Mouse (Mus musculus): ENCODE results near the gene 1700034I23Rik.
"Not testable (repeated sequence)": the region's sequence is repeated elsewhere in the genome, so short reads cannot be mapped to it uniquely, and the experiment has no call there.

Gene 1700034I23Rik

DNA sequence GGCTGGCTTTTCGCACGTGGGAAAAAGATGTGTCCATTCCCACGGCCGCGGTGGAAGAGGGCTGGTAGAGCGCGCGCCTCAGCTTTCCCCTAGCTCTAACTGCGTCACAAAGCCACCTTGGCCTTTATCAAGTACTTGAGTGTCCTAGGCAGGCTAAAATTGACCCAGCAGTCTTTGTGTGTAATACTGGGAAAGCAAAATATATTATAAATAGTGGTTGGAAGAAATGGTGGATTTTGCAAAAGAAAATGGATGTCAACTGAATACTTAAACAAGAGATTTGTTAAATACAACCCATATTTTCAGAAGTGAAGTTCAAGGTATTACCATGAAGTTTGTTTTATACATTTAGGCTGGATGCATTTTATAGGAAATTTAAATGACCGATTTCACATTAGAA, at the start of gene 1700034I23Rik:
TSS of gene 1700034I23Rik (minus strand) at position 101 of the 400 bp plus-strand sequence.
- DNase-seq (ENCODE audit: inconsistent ontology term): not testable (repeated sequence)

DNA sequence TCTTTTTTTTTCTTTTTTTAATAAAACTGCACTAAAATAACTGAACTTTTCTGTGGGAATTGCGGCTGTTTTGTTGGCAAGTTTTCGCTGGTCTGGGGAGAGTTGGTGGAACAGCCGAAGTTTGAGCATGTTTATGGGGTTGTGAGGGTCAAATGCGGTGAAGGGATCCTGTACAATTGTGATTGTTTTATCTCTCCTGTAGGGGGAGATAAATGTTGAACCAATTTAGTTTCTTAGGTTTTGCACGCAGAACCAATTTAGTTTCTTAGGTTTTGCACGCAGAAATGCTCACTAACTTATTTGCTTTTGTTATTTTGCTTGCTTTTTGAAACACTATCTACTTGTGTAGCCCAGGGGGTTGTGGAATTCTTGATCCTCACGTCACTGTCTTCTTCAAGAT, 49.0 kb upstream of the 1700034I23Rik start:
- DNase-seq (ENCODE audit: inconsistent ontology term): peak; percentile 35

- peak; percentile 73 for DNase-seq (ENCODE audit: inconsistent ontology term)
Measured at GRCm38 (mm10) chr3:40950601-40951201, 48.4 kb upstream of the 1700034I23Rik start.

DNA sequence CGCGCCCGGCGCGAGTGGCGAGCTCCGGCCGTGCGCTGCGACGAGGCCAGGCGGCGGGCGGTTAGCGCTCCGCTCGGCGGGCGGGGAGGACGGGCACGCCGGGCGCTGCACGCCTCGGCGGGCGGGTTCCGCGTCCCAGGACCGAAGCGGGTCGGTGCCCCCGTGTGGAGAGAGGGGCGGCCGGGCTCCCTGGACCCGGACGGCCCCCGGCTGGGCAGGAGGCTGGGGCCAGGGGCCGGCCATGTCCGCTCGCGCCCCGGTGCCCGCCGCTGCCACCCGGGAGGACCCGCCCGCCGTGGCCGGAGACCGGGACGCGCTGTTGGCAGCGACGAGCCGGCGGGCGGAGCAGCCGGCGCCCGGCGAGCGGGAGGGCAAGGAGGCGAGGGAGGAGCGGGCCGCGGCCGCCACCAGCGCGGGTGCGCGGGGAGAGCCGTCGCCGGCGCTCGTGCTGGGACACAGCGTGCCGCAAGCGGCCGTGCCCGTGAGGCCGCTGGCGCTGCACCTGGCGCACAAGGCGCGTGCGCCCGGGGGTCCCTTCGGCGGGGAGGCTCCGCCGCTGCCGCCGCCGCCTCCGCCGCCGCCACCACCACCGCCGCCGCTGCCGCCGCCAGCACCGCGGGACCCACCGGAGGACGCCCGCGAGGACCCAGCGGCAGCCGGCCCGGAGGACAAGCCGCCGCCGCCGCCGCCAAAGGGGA, 47.7 kb upstream of the 1700034I23Rik start:
- DNase-seq (ENCODE audit: inconsistent ontology term): peak; percentile 48

GRCm38 (mm10) chr3:40949170-40949902, 47.0 kb upstream of the 1700034I23Rik start, which contains the start of gene Larp1b:
Larp1b (plus strand) TSS chr3:40949828.
- peak; percentile 100 for DNase-seq (ENCODE audit: inconsistent ontology term)

- no peak for DNase-seq (ENCODE audit: inconsistent ontology term)
Measured at GRCm38 (mm10) chr3:40939019-40939418, 36.7 kb upstream of the 1700034I23Rik start.

GRCm38 (mm10) chr3:40938592-40938991, 36.2 kb upstream of the 1700034I23Rik start:
- DNase-seq (ENCODE audit: inconsistent ontology term): no peak

DNA sequence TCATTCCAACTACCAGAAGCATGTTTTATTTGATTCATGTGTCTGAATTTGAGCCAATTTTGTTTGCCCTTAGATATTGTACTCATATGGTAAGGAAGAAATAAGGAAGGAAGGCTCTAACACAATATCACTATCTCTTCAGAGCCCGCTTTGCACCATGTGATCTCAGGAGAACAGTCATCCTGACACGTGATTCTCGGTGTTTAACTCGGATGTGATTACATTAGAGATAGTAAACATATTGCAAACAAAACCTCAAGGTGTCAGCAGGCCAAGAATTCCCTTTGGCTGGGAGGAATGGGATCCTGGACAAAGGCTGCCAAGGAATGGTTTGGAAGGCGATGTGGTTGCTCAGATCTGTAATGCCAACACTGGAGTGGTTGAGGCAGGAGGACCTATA, 35.8 kb upstream of the 1700034I23Rik start:
- DNase-seq (ENCODE audit: inconsistent ontology term): no peak

DNA sequence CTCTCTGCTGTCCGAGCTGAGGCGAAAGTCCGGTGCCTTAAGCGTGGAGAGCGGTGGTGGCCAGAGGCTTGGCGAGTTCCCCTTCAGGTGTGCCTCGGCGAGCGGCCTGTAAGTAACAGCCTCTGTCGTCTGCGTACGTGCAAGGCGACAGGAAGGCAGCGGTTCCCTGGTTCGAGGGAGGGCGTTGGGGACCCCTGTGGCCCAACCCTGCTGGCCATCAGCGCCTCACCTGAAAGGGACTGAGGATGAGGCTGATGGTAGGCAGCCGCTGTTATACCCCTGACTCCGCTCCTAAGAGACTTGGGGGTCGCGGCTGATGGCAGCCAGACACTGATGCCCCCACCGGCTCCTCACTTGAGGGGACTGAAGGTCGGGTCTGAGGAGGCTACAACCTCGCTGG, 8.0 kb downstream of the 1700034I23Rik start:
- peak; percentile 39 for DNase-seq (ENCODE audit: inconsistent ontology term)

DNA sequence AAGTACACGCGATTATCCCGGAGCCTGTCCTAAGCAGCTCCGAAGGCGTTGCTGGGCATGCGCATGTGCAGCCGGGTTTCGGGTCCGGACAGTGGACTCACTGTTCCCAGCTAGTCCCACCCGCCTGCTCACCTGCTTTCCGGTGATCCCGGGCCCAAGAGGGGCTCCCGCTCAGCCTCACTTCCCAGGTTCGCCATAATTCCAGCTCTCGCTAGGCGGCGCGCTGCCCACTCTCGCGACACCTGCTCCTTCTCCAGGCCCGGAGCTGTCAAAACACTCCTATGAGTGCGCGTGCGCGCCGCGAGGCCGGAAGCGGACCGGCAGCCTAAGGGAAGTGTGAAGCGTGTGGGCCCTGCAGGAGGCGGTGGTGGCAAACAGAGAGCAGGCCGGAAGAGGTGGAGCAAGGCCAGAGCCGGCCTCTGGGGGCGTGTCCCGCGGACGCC, 8.5 kb downstream of the 1700034I23Rik start:
- peak; percentile 99 for DNase-seq (ENCODE audit: inconsistent ontology term)

GRCm38 (mm10) chr3:40853123-40853738, 49.1 kb downstream of the 1700034I23Rik start:
- not testable (repeated sequence) for DNase-seq (ENCODE audit: inconsistent ontology term)
